Mouse (Mus musculus): ENCODE measurements around the gene 1700013F07Rik.
A peak's percentile ranks its signal among the peaks of the same experiment; 100 is the strongest.
"Not testable (repeated sequence)": the region's sequence is repeated elsewhere in the genome, so short reads cannot be mapped to it uniquely, and the experiment has no call there.

Gene 1700013F07Rik

DNA sequence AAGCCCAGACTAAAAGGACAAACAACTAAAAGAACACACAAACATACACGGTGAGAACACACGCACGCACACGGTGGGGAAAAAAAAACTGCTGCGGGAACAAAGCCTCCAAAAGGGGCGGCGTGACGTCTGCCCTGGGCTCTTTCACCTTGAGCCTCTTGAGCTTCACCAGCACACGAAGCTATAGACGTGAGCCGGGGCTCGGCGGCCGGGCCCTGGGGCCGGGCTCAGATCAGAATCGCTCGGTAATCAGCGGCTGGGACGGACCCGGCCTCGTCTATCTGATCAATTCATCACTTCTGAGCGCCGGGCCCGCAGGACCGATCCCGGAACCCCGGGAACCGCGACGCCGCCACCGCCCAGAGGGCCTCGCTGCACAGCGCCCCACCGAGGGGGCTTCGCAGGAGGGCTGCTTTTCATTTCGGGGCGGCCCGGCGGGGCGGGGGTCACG is 20.2 kb downstream of the 1700013F07Rik start:
- no peak for DNase-seq (ENCODE audit: inconsistent ontology term)

DNA sequence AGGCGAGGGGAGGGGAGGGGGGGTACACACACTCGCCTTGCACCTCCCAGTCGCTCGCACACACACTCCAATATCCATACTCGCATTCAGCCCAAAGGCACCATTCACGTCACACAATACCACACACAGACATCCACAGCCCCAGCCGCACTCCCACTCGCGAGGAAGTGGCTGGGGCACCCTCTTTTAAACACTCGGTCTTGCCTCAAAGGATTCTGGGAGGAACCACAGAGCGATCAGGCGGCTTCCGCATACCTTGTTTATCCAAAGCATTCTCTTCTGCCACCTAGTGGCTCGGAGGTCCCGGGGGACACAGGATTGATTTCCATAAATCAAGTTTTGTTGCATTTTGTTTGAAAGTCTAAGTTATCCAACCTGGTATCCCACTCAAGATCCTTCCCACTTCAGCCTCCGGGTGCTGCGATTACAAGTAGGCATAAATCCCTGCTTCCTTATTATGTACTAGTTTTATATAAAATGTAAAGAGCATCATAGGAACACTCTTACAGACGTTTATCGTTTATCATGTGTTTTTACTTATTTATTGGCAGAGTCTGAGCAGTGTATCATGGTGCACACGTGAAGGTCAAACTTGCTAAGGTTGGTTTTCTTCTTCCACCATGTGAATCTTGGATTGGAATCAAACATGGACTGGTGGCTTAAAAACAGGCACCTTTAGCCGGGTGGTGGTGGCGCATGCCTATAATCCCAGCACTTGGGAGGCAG is 20.8 kb downstream of the 1700013F07Rik start:
- peak; percentile 97 for DNase-seq (ENCODE audit: inconsistent ontology term)

DNA sequence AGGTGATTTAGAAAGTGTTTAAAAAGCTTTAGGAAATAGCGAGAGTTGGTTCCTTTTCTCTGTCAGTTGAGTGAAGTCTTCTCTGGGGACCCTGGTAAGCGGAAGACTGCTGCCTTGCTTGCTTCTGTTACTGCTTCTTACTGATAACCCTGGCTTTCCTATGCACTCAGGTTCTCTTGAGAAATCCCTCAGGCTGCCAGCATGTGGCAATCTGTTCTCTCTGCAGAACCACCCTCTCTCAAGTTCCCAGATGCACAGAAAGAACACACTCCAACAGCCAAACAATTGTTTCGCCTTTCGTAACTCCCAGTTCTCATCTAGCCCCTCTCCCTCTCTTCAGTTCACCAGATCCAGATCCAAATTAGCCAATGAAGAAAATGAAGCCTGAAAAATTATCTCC is 23.9 kb downstream of the 1700013F07Rik start:
- no peak for DNase-seq (ENCODE audit: inconsistent ontology term)

DNA sequence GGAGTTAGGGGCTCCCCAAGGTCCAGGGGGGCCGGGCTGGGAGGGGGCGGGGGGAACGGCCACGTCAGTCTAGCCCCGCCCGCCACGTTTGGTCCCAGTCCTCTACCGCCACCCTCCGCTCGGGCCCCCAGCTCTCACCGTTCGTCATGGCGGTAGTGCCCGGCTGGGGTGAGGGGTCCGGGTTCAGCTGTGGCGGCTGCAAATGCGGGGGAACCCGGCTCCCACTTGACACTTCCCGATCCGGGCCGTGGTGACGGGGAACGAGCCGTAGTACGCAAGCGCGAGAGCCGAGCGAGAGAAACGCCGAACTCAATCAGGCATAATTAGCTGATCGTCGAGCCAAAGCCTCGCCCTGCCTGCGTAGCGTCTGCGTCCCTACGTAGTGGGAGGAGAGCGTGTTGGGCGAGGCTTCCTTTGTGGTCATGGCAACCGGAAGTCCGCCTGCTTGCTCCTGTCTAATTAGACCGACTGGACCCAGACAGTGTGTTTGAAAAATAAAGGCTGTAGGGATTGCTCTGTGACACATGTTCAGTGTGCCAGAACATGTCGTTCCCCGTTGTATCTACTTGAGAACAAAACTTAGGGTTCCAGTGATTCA is 28.3 kb downstream of the 1700013F07Rik start, which contains the start of gene Tmem167b:
TSS of gene Tmem167b (minus strand) at position 334 of the 598 bp plus-strand sequence.
- peak; percentile 97 for DNase-seq (ENCODE audit: inconsistent ontology term)

DNA sequence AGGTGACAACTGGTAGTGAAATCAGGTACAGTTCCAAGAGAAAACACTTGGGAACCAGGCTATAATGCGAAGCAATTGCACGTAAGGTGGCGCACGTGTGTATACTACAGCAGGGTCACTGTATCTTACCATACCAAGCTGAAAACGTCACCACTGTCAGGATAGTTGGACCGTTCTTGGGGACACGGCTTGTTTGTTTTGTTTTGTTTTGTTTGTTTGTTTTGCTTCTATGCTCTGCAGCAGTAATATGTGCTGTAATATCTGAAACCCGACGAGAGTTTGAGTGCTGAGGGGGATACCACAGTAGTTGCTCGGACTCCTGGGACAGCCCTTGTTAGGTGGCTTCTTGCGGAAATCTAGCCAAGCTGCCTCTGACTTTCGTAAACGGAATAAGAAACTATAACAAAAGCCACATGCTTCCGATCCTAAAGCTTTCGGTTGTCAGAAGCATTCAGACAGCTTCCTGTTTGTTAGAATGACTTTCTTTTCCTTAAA is 28.9 kb downstream of the 1700013F07Rik start:
- peak; percentile 57 for DNase-seq (ENCODE audit: inconsistent ontology term)

DNA sequence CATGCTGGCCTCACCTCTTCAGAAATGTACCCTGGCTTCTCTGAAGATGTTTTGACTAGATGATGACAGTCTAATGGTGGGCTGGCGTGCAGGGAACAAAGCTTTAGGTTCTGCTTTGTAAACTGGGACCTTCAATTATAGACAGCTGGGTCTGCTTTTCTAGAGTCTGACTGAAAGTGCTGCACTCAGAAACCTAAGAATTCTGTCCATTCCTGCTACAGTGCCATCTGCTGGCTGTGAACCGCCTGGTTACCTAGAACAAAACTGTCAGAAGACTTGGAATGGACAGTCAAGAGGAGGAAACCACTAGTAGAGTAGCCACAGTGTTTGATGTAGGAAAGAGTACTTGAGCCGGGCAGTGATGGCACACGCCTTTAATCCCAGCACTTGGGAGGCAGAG is 29.4 kb downstream of the 1700013F07Rik start:
- peak; percentile 83 for DNase-seq (ENCODE audit: inconsistent ontology term)

DNA sequence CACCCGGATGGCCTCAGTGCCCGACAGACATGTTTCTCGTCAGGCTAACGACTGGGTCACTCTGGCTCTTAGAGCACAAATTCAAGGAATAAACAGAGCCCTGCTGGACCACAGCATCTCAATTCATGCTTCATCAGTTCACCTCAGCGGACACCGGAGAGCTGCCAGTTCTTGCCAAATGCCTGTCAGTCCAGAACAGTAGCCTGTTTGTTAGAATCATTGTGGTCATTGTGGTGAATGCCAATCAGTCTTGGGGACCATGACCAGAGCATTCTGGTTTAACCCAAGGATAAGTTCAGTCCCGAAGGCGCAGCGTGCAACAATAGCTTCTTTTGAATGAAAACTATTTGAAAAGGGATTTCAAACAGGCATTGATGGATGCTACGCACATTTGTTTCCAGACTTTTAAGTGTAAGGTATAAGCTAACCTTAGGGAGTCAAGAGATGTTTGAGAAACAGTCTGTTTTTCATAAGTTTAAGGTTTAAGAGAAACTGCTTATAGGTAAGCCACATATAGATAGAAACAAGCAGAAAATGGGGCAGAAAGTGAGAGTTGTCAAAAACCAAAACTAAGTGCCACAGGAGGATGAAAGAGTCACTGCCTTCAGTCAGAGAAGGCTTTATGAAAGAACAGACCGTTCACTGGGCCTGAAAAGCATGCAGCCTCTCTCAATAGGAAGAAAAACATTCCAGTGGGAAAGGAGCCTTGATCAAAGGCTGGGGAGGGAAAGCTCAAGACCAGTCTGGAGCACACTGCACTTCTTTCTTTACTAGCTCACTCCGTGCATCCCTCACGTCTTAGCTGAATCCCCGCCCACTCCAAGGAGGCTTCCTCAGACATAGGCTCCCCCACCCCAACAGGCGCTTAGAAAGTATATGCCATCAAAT is 34.3 kb downstream of the 1700013F07Rik start:
- DNase-seq (ENCODE audit: inconsistent ontology term), result peak; percentile 95

DNA sequence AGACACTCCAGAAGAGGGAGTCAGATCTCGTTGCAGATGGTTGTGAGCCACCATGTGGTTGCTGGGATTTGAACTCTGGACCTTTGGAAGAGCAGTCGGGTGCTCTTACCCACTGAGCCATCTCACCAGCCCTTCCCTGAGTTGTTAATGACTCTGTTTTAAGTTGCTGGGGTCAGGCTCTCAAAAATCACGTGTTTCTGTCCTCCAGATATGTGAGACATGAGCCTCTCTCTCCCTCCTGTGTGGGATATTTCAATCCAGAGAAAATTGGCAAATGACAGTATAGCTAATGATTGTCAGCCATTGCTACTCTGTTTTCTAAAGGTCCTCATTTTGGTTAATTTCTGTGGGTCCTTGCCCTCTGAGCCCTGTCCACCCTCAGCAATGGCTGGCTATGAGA is 35.7 kb downstream of the 1700013F07Rik start:
- not testable (repeated sequence) for DNase-seq (ENCODE audit: inconsistent ontology term)

DNA sequence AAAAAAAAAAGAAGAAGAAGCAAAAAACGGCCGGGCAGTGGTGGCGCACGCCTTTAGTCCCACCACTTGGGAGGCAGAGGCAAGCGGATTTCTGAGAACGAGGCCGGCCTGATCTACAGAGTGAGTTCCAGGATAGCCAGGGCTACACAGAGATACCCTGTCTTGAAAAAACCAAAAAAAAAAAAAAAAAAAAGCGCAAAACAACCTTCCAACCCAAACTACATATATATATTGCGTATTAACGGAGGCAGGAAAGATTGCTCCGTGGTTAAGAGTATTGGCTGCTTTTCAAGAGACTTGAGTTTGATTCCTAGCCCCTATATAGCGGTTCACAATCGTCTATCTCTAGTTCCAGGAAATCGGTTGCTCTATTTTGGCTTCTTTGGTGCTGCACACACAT is 36.9 kb downstream of the 1700013F07Rik start:
- no peak for DNase-seq (ENCODE audit: inconsistent ontology term)

DNA sequence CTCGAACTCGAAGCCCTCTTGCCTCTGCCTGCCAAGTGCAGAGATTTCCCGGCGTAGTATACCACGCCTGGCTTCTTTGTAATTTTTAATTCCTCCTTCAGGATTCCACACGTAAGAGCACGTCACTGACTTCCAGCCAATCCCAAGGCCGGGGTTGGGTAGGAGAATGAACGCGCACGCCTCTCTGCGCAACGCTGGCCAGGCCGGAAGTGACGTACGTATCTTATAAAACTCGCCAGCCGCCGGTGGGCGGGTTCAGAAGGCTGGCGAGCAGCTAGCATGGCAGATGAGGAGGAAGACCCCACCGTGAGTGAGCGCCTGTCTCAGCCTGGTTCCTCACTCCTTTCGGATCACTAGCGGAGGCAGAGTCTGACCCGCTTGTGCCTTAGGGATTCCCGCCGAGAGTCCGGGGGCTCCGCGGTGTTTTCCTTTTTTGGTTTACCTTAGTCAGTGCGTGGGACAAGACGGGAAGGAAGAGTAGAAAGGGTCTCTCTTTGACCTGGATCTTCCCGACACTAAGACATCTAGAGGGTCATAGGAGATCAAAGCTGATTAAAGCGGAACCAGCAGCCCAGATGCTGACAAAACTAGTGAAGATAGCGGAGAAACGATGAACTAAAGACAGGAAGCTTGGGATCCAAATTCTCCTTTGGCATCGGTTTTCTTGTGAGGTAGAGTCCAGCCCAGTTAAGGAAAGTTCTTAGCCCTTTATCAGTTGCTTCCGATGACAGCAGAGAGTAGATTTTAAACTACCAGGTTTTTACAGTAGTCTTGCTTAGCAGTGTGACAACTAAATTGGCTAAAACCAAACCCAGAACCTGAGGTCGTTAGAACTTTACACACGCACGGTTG is 37.7 kb downstream of the 1700013F07Rik start, which contains the start of gene Taf13:
TSS of gene Taf13 (plus strand) at position 256 of the 852 bp plus-strand sequence.
- peak; percentile 97 for DNase-seq (ENCODE audit: inconsistent ontology term)

DNA sequence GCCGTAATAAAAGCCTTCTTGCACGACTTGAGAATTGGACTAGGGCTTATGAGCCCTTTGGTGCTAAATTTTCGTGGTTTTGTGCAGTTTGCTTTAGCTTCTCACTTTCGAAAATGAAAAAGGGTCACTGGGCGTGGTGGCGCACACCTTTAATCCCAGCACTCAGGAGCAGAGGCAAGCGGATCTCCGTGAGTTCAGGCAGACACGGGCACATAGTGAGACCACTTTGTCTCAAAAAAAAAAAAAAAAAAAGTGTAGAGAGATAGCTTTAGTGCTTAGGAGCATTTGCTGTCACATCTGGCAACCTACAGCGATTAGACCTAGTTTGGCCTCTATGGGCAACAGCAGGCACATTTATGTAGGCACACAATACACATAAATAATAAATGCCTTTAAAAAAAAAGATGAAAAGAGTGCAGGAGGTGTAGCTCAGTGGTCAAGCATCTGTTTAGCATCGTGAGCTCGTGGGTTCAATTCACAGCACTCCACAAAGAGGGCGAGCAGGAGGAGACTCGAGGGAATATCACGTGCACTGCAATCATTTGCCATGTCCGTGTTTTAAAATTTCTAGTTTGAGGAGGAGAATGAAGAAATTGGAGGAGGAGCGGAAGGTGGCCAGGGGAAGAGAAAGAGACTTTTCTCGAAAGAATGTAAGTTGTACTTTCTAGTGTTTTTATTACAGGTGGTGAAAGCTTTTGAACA is 38.5 kb downstream of the 1700013F07Rik start:
- DNase-seq (ENCODE audit: inconsistent ontology term), result no peak

DNA sequence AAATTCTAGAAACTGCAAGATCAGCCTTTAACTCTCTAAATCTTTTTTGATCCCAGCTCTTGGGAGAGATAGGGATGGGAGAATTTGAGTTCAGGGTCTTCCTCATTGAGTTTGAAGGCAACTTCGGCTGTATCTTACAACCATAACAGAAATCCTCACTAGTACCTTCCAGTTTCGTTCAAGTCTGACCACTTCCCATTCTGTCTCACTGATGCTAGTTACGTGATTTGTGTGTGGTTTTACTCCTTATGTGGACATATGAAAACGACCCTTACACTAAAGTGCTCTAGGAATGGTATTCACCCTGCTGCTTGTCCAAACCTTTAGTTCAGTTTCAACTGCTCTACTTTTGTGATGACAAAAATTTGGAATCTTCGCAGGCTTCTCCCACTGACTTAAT is 40.1 kb downstream of the 1700013F07Rik start:
- no peak for DNase-seq (ENCODE audit: inconsistent ontology term)

DNA sequence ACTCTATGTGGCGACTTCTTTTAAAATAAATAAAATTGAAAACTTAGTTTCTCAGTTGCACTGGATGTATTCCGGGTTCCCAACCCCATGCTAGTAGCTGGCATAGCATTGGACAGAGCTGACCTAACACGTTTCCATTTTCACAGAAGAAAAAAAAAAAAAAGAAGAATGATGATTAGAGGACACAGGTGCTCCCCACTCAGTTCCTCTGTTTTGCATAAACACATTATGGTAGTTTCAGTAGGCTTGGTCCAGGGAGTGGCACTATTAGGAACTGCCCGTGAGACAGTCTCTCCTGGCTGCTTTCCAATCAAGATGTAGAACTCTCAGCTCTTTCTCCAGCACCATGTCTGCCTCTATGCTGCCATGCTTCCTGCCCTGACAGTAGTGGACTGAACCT is 50.6 kb downstream of the 1700013F07Rik start:
- no peak for DNase-seq (ENCODE audit: inconsistent ontology term)

DNA sequence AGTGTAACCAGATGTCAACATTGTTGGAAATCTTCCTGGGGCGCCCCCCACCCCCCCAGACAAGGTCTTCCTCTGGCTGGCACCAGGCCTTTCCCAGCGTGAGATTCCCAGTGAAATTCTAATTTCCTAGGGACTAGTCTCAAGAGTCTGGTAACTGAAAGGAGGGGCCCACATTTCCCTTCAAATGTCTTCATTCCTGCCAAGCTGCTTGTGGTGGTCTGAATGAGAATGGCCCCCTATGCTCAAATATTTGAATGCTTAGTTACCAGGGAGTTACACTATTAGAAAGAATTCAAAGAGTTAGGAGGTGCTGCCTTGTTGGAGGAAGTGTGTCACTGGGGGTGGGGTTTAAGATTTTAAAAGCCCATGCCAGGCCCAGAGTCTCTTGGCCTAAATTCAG is 54.5 kb downstream of the 1700013F07Rik start:
- DNase-seq (ENCODE audit: inconsistent ontology term), result peak; percentile 39

DNA sequence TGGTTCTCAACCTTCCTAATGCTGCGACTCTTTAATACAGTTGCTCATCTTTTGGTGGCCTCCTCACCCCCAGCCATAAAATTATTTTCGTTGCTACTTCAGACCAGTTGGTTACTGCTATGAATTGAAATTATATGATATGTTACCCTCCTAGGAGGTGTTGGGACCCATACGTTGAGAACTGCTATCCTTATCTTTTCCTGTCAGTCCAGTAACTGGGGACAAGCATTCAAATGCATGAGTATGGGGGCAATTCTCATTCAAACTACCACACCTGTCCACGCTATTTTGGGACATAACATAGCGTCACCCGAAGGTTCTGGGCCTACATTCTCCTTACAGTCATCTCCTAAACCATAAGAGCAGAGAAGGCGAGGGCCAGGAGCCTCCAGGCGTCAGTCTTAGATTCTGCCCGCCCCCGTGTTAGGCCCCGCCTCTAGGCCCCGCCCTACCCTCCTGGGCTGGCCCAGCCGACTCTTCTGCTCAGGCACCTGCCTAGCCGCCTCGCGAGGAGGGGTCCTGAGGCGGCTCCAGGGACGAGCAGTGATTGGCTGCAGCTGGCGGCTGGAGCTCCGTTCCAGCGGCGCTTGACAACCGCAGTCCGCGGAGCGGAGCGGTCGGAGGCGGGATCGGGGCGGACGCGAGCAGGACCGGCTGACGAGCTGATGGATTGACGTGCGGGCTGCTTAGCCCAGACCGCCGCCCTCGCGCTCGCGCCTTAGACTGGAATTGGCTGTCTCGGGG is 57.0 kb downstream of the 1700013F07Rik start, which contains the start of gene Wdr47:
TSS of gene Wdr47 (plus strand) at position 494 of the 744 bp plus-strand sequence.
- peak; percentile 97 for DNase-seq (ENCODE audit: inconsistent ontology term)

DNA sequence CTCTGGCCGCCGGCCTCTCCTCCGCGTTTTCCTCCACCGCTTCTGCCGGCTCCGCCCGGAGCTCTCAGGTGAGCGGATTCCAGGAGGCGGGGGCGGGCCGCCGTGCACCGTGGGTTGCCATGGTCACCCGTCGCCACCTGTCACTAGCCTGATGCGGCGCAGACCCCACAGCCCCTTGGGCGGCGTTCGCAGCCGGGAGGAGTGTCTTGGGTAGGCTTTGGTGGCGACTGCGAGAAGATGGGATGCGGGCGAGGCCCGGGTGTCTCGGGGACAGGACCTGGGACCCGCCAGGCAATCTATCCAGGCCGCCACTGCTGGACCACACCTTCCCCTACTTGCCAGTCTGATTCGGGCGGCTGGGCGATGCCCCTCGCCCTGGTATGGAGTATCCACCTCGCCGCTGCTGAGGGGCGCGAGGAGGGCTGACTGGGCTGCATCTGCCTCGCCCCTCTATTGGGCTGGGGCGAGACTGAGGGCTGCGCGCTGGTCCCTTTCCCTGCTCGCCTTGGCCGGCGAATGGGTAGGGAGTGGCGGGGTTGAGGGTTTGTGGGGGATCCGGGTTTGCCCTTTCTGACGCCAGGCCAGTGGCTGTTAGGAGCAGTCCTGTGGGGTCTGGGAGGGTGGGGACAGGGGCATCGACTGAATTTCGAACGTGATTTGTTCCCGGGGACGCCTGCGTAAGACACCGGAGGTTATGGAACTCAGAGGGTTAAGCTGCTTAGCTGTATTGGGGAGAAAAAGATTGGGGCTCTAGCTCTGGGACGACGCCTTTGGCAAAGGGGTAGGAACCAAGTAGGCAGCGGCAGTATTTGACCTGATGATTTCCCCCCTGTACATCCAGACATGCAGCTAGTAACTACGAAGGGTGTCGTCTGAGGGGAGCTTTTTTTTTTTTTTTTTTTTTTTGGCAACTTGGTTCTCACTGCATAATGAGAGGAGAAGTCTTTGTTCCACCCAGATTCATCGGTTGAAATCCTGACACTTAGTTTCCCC is 57.9 kb downstream of the 1700013F07Rik start:
- DNase-seq (ENCODE audit: inconsistent ontology term), result peak; percentile 36
